Mouse (Mus musculus) neural tube, embryonic 13.5 days (tissue): ENCODE measurements around the gene Tubgcp2. TPM values are rescaled to one million over a fixed set of nuclear protein-coding genes. Genes with fewer than 3 reads are reported as not detected.

Experiments
- ATAC-seq: fragments of 200-750 bp; cut with Nextera tagmentation; 2 replicates; pipeline ENCODE4 v1.8.0; 2017; ENCODE audit warnings: low read depth, mild to moderate bottlenecking, moderate TSS enrichment, moderate library complexity
- H3K27ac ChIP-seq: fragments of 300-500 bp; sonication (generic); replicated peaks from 2 replicates; pipeline ENCODE4 v1.5.1; 2015; ENCODE audit warnings: moderate library complexity, mild to moderate bottlenecking, inconsistent platforms
- H3K27me3 ChIP-seq: fragments of 300-500 bp; sonication (generic); 2 replicates; pipeline ENCODE4 v1.6.1; 2015; ENCODE audit warnings: mild to moderate bottlenecking, inconsistent platforms
- H3K36me3 ChIP-seq: fragments of 300-500 bp; sonication (generic); 2 replicates; pipeline ENCODE4 v1.6.1; 2015; ENCODE audit warnings: mild to moderate bottlenecking, inconsistent platforms
- H3K4me1 ChIP-seq: fragments of 300-500 bp; sonication (generic); replicated peaks from 2 replicates; pipeline ENCODE4 v1.6.1; 2015; ENCODE audit warnings: inconsistent platforms
- H3K4me2 ChIP-seq: fragments of 300-500 bp; sonication (generic); 2 replicates; pipeline ENCODE4 v1.6.1; 2015; ENCODE audit warnings: inconsistent platforms, mild to moderate bottlenecking, moderate library complexity
- H3K4me3 ChIP-seq: fragments of 300-500 bp; sonication (generic); 2 replicates; pipeline ENCODE4 v1.5.1; 2015; ENCODE audit warnings: mild to moderate bottlenecking, inconsistent platforms
- H3K9ac ChIP-seq: fragments of 300-500 bp; sonication (generic); 2 replicates; pipeline ENCODE4 v1.6.1; 2015; ENCODE audit warnings: moderate library complexity, mild to moderate bottlenecking, inconsistent platforms
- H3K9me3 ChIP-seq: fragments of 300-500 bp; sonication (generic); 2 replicates; pipeline ENCODE4 v1.6.1; 2016; ENCODE audit warnings: inconsistent platforms
- WGBS: fragments of 180-500 bp; shearing (Covaris S2); methylation state at CpG from one replicate; pipeline ENCODE4 v1.1.7; 2015; 5-methylcytosine and 5-hydroxymethylcytosine counted together
- polyA plus RNA-seq: library from polyadenylated mRNA; unstranded; fragments of >200 nt; fragmentation: Nextera tagmentation; extraction: Ambion mirVana; gene quantifications from 2 replicates; pipeline ENCODE4 v1.2.1, GENCODE M21; 2015

The Tubgcp2 gene
- polyA plus RNA-seq = 51.4 and 51.7 TPM in 2 replicates

GRCm38 (mm10) chr7:140036281-140037170, at the start of gene Tubgcp2, which contains the start of gene Zfp511:
Tubgcp2 (minus strand) TSS chr7:140036669.
Zfp511 (plus strand) TSS chr7:140036391.
- WGBS = 1% methylated on average over 69 of the region's 69 CpGs
- Histone ChIP-seq H3K27me3 (no peaks in the 10 kb centered on the region), H3K9me3 (no peaks in the 10 kb centered on the region), H3K4me3 (peak within 1 kb of the TSS; percentile 79), H3K27ac (peak within 1 kb of the TSS; percentile 91), H3K36me3 (peaks cover 45% of the 10 kb centered on the region), H3K9ac (peak within 1 kb of the TSS; percentile 86), H3K4me1 (peaks cover 32% of the 10 kb centered on the region), H3K4me2 (peak within 1 kb of the TSS; percentile 81)
- peak; percentile 97 for ATAC-seq

- peak; percentile 84 for ATAC-seq
- peak within 1 kb of the TSS; percentile 73 for H3K9ac ChIP-seq
- H3K27me3 ChIP-seq = peaks cover 11% of the 10 kb centered on the region
These were observed 45.8 kb upstream of the Tubgcp2 start, which contains the start of gene Caly for GRCm38 (mm10) chr7:140082242-140082678. Caly (minus strand) TSS chr7:140082548.

GRCm38 (mm10) chr7:140081408-140082241, 45.2 kb upstream of the Tubgcp2 start:
- peak overlapping the region; percentile 73 for H3K9ac ChIP-seq
- H3K27ac ChIP-seq = peak overlapping the region; percentile 86
- ATAC-seq = peak; percentile 49; the same call in 1 of the 2 replicates
- H3K36me3 ChIP-seq = no peaks in the 10 kb centered on the region
- peaks cover 41% of the 10 kb centered on the region for H3K4me1 ChIP-seq
- peaks cover 11% of the 10 kb centered on the region for H3K27me3 ChIP-seq
- no peaks in the 10 kb centered on the region for H3K9me3 ChIP-seq
- peak overlapping the region; percentile 66 for H3K4me2 ChIP-seq
- peak overlapping the region; percentile 50 for H3K4me3 ChIP-seq
- WGBS = 12% methylated on average over 20 of the region's 20 CpGs

More at GRCm38 (mm10) chr7:140082242-140082678, 45.8 kb upstream of the Tubgcp2 start, which contains the start of gene Caly:
- peak within 1 kb of the TSS; percentile 86 for H3K27ac ChIP-seq
- H3K4me2 ChIP-seq = peak within 1 kb of the TSS; percentile 66
- H3K4me1 ChIP-seq = peaks cover 41% of the 10 kb centered on the region
- 2% methylated on average over 18 of the region's 18 CpGs for WGBS
- no peaks in the 10 kb centered on the region for H3K36me3 ChIP-seq
- H3K9me3 ChIP-seq = no peaks in the 10 kb centered on the region
- H3K4me3 ChIP-seq = peak within 1 kb of the TSS; percentile 50

GRCm38 (mm10) chr7:140080503-140081156, 44.2 kb upstream of the Tubgcp2 start:
- peak overlapping the region; percentile 86 for H3K27ac ChIP-seq
- H3K4me3 ChIP-seq = peak overlapping the region; percentile 50
- 1% methylated on average over 24 of the region's 24 CpGs for WGBS
- H3K27me3 ChIP-seq = peaks cover 11% of the 10 kb centered on the region
- no peaks in the 10 kb centered on the region for H3K36me3 ChIP-seq
- ATAC-seq = peak; percentile 76
- peaks cover 41% of the 10 kb centered on the region for H3K4me1 ChIP-seq
- peak overlapping the region; percentile 66 for H3K4me2 ChIP-seq
- H3K9me3 ChIP-seq = no peaks in the 10 kb centered on the region
- peak overlapping the region; percentile 73 for H3K9ac ChIP-seq

- 0 out of 2 replicates have a peak overlapping the region, but pooled peaks have one; percentile 86 for H3K27ac ChIP-seq
- H3K36me3 ChIP-seq = peaks cover 1% of the 10 kb centered on the region; the same call in 1 of the 2 replicates
- H3K4me3 ChIP-seq = no peak overlapping the region
- no peaks in the 10 kb centered on the region for H3K9me3 ChIP-seq
- 6% methylated on average over 5 of the region's 5 CpGs for WGBS
- no peak for ATAC-seq
- no peak overlapping the region for H3K9ac ChIP-seq
- H3K4me1 ChIP-seq = peaks cover 41% of the 10 kb centered on the region
- H3K27me3 ChIP-seq = peaks cover 11% of the 10 kb centered on the region
- no peak overlapping the region for H3K4me2 ChIP-seq
These were observed 42.2 kb upstream of the Tubgcp2 start for GRCm38 (mm10) chr7:140078711-140079110.

GRCm38 (mm10) chr7:140077698-140078097, 41.2 kb upstream of the Tubgcp2 start:
- no peaks in the 10 kb centered on the region for H3K9me3 ChIP-seq
- H3K4me2 ChIP-seq = no peak overlapping the region
- H3K36me3 ChIP-seq = peaks cover 10% of the 10 kb centered on the region; the same call in 1 of the 2 replicates
- whole genome bisulfite sequencing = 82% methylated on average over 6 of the region's 6 CpGs
- ATAC-seq = no peak
- peaks cover 35% of the 10 kb centered on the region for H3K4me1 ChIP-seq
- H3K27ac ChIP-seq = no peak overlapping the region
- no peak overlapping the region for H3K9ac ChIP-seq
- no peak overlapping the region for H3K4me3 ChIP-seq
- H3K27me3 ChIP-seq = peaks cover 12% of the 10 kb centered on the region

GRCm38 (mm10) chr7:140070042-140070711, 33.7 kb upstream of the Tubgcp2 start:
- no peak overlapping the region for H3K27ac ChIP-seq
- H3K4me1 ChIP-seq = 0 out of 2 replicates have a peak, but pooled peaks cover 4% of the 10 kb centered on the region
- peak overlapping the region; percentile 42 for H3K4me2 ChIP-seq
- ATAC-seq = no peak
- peaks cover 29% of the 10 kb centered on the region; the same call in 1 of the 2 replicates for H3K36me3 ChIP-seq
- H3K9ac ChIP-seq = peak overlapping the region; percentile 38; the same call in 1 of the 2 replicates
- WGBS = 42% methylated on average over 39 of the region's 39 CpGs
- no peaks in the 10 kb centered on the region for H3K9me3 ChIP-seq
- H3K27me3 ChIP-seq = peaks cover 6% of the 10 kb centered on the region; the same call in 1 of the 2 replicates
- peak overlapping the region; percentile 17 for H3K4me3 ChIP-seq

- no peaks in the 10 kb centered on the region for H3K9me3 ChIP-seq
- H3K9ac ChIP-seq = no peak overlapping the region
- 70% methylated on average over 6 of the region's 6 CpGs for WGBS
- H3K4me2 ChIP-seq = no peak overlapping the region
- H3K27ac ChIP-seq = no peak overlapping the region
- H3K27me3 ChIP-seq = peaks cover 11% of the 10 kb centered on the region; the same call in 1 of the 2 replicates
- peaks cover 16% of the 10 kb centered on the region; the same call in 1 of the 2 replicates for H3K36me3 ChIP-seq
- ATAC-seq = no peak
- peaks cover 10% of the 10 kb centered on the region for H3K4me1 ChIP-seq
- H3K4me3 ChIP-seq = no peak overlapping the region
These were observed 30.9 kb upstream of the Tubgcp2 start for GRCm38 (mm10) chr7:140067397-140067796.

GRCm38 (mm10) chr7:140063092-140063491, 26.6 kb upstream of the Tubgcp2 start:
- 16% methylated on average over 7 of the region's 7 CpGs for WGBS
- H3K36me3 ChIP-seq = no peaks in the 10 kb centered on the region
- ATAC-seq = no peak

GRCm38 (mm10) chr7:140062307-140062706, 25.8 kb upstream of the Tubgcp2 start:
- H3K27ac ChIP-seq = peak overlapping the region; percentile 75
- peak overlapping the region; percentile 67 for H3K4me2 ChIP-seq
- 0 out of 2 replicates have a peak, but pooled peaks have one; percentile 9 for ATAC-seq
- H3K4me1 ChIP-seq = peaks cover 55% of the 10 kb centered on the region
- H3K36me3 ChIP-seq = no peaks in the 10 kb centered on the region
- H3K27me3 ChIP-seq = peaks cover 24% of the 10 kb centered on the region
- H3K9me3 ChIP-seq = no peaks in the 10 kb centered on the region
- H3K9ac ChIP-seq = no peak overlapping the region
- no peak overlapping the region for H3K4me3 ChIP-seq
- 9% methylated on average over 11 of the region's 11 CpGs for WGBS

More at GRCm38 (mm10) chr7:140063092-140063491, 26.6 kb upstream of the Tubgcp2 start:
- H3K4me3 ChIP-seq = no peak overlapping the region
- peaks cover 49% of the 10 kb centered on the region for H3K4me1 ChIP-seq
- no peaks in the 10 kb centered on the region for H3K9me3 ChIP-seq
- no peak overlapping the region for H3K4me2 ChIP-seq
- H3K27me3 ChIP-seq = peaks cover 24% of the 10 kb centered on the region
- no peak overlapping the region for H3K9ac ChIP-seq
- H3K27ac ChIP-seq = no peak overlapping the region; the same call in 1 of the 2 replicates
